Mouse (Mus musculus): ENCODE data around the gene Nim1k. TPM values are rescaled to one million over a fixed set of nuclear protein-coding genes. Genes with fewer than 3 reads are reported as not detected.

The Nim1k gene
- 2.4 and 2.5 TPM in 2 replicates for polyA plus RNA-seq (2016; fragmentation: Nextera tagmentation; extraction: Ambion mirVana)

DNA sequence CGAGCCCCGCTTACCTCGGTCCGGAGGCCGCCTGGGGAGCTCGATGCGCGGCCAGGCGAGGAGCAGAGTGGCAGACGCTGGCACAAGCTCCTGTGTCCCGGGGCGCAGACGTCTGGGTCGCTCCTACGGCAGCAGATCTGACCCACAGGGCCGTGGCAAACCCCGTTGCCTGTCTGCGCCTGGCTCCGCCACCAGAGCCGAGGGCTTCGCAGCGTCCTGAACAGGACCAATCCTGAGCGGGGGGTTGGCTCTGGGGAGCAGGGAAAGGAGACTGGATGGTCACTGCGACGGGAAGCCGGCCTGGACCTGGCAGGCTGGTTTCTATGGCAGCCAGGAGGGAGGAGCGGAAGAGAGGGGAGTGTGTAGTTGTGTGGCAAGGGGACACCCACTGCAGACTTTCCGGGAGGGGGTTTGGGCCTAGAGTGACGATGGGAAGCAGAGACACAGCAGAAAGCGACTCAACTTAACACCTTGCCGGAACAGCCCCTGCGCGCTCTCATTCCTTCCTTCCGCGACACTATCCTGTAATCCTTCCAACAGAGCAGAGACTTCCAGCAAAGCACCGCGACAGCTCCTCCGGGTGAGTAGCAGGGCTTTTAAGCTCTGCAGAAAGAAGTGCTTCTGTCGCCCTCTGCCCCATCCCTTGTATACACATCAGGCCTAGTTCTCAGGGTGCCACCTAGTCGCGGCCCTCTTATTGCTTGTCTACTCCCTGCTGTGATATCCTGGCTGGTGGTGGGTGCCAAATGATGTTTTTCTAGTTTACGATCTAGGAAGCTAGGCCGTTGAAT lies at the start of gene Nim1k:
Gene Nim1k, minus strand, starts transcription at position 202 of the 791 bp plus-strand sequence.
- peak; percentile 88 for DNase-seq (ENCODE audit: low spot score)

DNA sequence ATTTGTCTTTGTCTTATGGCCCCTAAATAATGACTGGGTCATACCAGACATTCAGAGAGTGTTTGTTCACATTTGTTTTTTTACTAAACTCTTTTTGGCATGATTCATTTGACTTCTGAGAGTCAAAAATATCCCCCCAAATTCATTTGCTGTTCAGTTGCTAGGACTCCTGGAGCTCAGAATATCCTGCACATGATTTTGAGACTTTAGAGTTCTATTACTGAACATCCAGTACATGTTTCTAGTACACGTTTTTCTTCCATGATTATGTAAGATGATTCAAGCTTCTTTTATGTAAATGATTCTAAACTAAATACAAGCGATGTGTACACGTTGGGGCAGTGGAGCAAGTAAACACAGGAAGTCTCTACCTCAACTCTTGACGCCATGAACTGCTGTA lies 42.0 kb upstream of the Nim1k start:
- WGBS, result 72% methylated on average over 4 of the region's 4 CpGs
- no peaks in the 10 kb centered on the region for H3K4me1 ChIP-seq

More for the DNA sequence above, at the start of gene Nim1k:
- peaks cover 35% of the 10 kb centered on the region for H3K4me1 ChIP-seq
- peak within 1 kb of the TSS; percentile 84 for H3K27ac ChIP-seq (replicated peaks)
- H3K4me3 ChIP-seq, result peak within 1 kb of the TSS; percentile 71
- H3K9me3 ChIP-seq (replicated peaks), result no peaks in the 10 kb centered on the region
- peaks cover under 1% of the 10 kb centered on the region for H3K36me3 ChIP-seq
- WGBS, result 2% methylated on average over 43 of the region's 43 CpGs
- no peaks in the 10 kb centered on the region for H3K27me3 ChIP-seq (ENCODE audit: low read depth, poor library complexity, severe bottlenecking)

DNA sequence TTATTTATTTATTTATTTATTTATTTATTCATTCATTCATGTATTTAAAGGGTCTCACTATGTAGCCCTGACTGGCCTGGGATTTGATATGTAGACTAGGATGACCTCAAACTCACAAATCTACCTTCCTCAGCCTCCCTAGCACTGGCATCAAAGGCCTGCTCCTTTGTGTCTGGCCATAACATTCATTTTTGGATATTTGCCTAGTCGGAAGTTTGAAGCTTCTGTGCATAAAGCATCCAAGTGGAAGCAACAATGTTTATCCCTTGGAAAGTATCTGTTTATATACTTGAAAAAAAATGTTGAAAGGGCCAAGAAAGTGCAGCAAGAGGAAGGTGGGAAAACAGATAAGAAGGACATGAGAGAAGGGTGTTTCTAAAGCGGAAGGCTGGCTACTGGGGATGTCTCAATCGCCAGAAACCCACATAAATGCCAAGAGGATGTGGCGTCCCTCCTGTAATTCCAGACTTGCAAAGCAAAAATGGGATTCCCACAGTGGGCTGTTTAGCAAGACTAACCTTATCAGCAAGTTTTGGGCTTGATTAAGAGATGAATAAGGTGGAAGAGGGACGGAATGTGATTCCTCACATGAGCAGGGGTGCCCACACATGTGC lies 37.2 kb upstream of the Nim1k start:
- peaks cover 20% of the 10 kb centered on the region for H3K4me1 ChIP-seq
- no peak overlapping the region for H3K27ac ChIP-seq (replicated peaks)
- H3K27me3 ChIP-seq (ENCODE audit: low read depth, poor library complexity, severe bottlenecking), result no peaks in the 10 kb centered on the region
- no peak overlapping the region for H3K4me3 ChIP-seq
- H3K9me3 ChIP-seq (replicated peaks), result no peaks in the 10 kb centered on the region
- 90% methylated on average over 5 of the region's 5 CpGs for WGBS
- H3K36me3 ChIP-seq, result peaks cover 15% of the 10 kb centered on the region
- no peak for DNase-seq (ENCODE audit: low spot score)

More for the DNA sequence above, 42.0 kb upstream of the Nim1k start:
- H3K4me3 ChIP-seq, result no peak overlapping the region
- H3K9me3 ChIP-seq (replicated peaks), result no peaks in the 10 kb centered on the region
- no peak overlapping the region for H3K27ac ChIP-seq (replicated peaks)
- DNase-seq (ENCODE audit: low spot score), result no peak
- H3K27me3 ChIP-seq (ENCODE audit: low read depth, poor library complexity, severe bottlenecking), result no peaks in the 10 kb centered on the region
- no peaks in the 10 kb centered on the region for H3K36me3 ChIP-seq

DNA sequence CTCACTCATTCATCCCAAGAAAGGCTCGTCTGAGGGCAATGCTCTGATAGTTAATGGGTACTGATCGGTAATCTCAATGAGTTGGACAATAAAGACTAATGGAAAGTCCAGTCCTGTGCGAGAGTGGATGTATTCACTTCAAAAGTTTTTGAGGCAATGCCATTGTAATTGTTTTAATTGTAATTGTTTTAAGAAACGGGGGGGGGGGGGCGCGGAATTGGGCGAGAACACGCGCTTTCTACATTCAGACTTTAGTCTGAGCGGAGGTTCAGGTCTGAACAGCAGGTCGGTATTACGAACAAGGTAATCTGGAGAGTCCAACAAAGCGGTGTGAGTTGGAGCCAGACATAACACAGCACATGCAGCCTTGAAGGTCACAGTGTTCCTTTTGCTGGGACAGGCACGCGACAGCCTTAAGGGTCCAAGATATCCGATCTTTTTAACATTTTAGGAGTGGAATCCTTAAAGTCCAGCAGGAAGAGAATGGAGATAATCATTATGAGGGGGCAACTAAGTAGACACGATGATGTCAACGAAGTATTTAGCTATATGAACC lies 36.0 kb upstream of the Nim1k start:
- peak; percentile 38 for DNase-seq (ENCODE audit: low spot score)
- H3K36me3 ChIP-seq, result peaks cover 26% of the 10 kb centered on the region
- 5% methylated on average over 18 of the region's 18 CpGs for WGBS
- no peaks in the 10 kb centered on the region for H3K27me3 ChIP-seq (ENCODE audit: low read depth, poor library complexity, severe bottlenecking)
- no peaks in the 10 kb centered on the region for H3K9me3 ChIP-seq (replicated peaks)
- H3K4me1 ChIP-seq, result peaks cover 20% of the 10 kb centered on the region
- H3K4me3 ChIP-seq, result peak overlapping the region; percentile 89
- peak overlapping the region; percentile 98 for H3K27ac ChIP-seq (replicated peaks)

DNA sequence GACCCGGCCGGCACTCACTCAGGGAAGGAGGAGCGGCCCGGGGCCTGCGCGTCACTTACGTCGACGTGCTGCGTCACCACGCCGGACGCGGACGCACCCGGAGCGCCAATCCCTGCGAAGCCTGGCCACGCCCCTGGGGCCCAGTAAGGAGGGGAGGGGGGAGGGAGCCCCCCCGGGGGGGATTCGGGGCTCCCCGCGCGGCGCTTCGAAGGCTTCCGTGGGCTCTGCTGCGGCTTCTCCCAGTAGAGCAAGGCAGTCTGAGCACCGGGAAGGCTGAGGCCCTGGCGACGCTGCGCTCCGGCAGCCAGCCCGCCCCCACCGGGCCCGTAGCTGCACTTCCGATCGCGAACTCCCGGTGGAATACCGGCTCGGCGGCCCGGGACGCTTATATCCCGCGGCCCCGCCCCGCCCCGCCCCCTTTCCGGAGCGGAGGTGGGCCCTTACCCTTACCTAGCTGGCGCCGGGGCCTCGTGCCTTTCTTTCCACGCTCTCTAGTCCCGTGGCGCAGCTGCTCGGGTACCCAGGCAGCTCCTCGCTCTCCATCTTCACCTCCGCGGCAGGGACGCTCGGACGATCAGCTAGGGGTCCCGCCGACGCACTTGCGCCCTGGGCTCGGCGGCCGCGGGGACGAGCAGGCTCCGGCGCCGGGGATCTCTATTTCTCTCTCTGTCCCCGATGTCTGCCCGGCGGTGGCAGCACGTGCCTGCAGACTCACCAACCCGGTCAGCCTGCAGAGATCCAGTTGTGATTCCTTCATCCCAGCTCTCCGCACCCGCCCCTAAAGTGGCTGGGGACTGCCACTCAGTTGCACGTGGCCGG lies 35.3 kb upstream of the Nim1k start, which contains the start of gene Zfp131:
Gene Zfp131, minus strand, starts transcription at position 129 of the 819 bp plus-strand sequence.
- no peaks in the 10 kb centered on the region for H3K9me3 ChIP-seq (replicated peaks)
- peak; percentile 96 for DNase-seq (ENCODE audit: low spot score)
- peaks cover 33% of the 10 kb centered on the region for H3K36me3 ChIP-seq
- H3K4me1 ChIP-seq, result peaks cover 20% of the 10 kb centered on the region
- peak within 1 kb of the TSS; percentile 89 for H3K4me3 ChIP-seq
- no peaks in the 10 kb centered on the region for H3K27me3 ChIP-seq (ENCODE audit: low read depth, poor library complexity, severe bottlenecking)
- peak within 1 kb of the TSS; percentile 98 for H3K27ac ChIP-seq (replicated peaks)
- WGBS, result under 1% methylated on average over 70 of the region's 86 CpGs

DNA sequence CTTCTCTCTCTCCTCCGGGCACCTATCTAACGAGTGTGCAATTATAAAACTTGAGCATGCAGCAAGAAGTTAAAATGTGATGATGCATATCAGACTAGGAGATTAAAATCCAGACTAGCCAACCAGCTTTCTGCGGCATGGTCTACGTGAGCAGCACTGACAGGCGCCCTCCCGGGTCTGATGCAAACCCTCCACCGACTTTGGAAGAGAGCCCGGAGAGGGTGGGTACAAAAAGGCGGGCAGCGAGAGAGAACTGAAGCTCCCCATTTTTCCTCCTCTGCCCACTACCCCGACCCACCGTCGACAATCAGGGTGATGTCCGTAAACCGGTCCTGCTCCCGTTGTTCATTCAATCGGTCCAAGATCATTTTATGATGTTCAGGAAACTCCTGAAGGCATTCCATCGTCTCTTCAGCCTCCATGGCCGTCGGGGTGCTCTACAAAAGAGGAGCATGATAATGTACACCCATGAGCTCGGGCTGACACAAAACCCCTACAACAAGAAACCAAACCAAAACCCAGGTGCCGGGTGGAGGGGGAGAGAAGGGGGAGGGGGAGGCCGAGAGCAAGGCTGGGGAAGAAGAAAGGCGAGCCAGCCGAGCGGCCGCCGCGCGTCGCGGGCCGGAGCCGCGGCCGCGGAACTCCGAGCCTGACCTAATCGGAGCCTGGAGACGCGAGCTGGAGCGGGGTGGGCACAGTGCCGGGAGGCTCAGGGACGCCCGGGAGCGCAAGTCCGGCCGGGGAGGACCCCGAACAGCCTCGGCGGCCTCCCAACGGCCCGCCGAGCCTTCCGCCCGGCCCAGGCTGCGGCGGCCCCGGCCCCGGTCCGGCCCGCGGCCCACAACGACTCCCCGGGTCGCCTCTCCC lies 34.4 kb upstream of the Nim1k start:
- Histone ChIP-seq H3K4me1 (peaks cover 20% of the 10 kb centered on the region), H3K27ac (replicated peaks) (peak overlapping the region; percentile 98)
- WGBS, result 2% methylated on average over 42 of the region's 66 CpGs

DNA sequence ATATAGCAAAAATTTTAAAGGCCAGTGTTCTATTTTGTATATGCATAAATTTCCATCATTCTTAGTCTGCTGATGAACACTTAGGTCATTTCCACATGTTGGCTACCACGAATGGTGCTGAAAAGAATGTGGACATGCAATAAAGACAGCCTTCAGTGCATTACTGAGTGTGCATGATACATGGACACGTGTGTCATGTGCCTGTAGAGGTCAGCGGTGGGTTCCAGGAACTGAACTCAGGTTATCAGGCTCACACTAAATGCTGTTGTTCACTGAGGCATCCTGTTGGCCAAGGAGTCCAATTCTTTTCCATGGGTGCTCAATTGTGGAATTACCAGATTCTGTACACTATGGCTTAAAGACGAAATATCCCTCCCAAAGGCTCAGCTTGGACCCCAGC lies 27.9 kb upstream of the Nim1k start:
- H3K4me3 ChIP-seq, result no peak overlapping the region
- no peak overlapping the region for H3K27ac ChIP-seq (replicated peaks)
- H3K27me3 ChIP-seq (ENCODE audit: low read depth, poor library complexity, severe bottlenecking), result no peaks in the 10 kb centered on the region
- peaks cover 98% of the 10 kb centered on the region for H3K36me3 ChIP-seq
- no peaks in the 10 kb centered on the region for H3K9me3 ChIP-seq (replicated peaks)
- 95% methylated on average over 4 of the region's 4 CpGs for WGBS
- DNase-seq (ENCODE audit: low spot score), result no peak
- H3K4me1 ChIP-seq, result peaks cover under 1% of the 10 kb centered on the region

More for the DNA sequence above, 34.4 kb upstream of the Nim1k start:
- Histone ChIP-seq H3K9me3 (replicated peaks) (no peaks in the 10 kb centered on the region), H3K36me3 (peaks cover 42% of the 10 kb centered on the region), H3K4me3 (peak overlapping the region; percentile 89), H3K27me3 (ENCODE audit: low read depth, poor library complexity, severe bottlenecking) (no peaks in the 10 kb centered on the region)
- peak; percentile 50 for DNase-seq (ENCODE audit: low spot score)

DNA sequence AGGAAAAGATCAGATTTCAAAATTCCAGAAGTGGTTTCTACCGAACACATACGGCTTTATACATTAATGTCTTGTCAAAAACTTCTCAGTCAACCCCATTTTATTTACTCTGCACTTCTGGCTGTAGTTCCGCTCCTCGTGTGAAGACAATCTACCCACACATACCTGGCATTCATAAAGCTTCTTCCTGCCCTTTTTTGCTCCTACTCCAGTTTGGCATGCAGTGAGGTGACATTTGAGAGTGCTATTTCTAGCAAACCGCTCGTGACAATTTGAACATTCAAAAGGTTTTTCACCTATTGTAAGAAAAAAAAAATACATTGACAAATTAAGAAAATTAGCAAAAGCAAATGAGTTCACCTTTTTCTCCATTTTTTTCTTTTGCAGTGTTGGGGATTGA lies 12.9 kb upstream of the Nim1k start:
- Histone ChIP-seq H3K27ac (replicated peaks) (no peak overlapping the region), H3K4me3 (no peak overlapping the region), H3K4me1 (no peaks in the 10 kb centered on the region), H3K36me3 (peaks cover 97% of the 10 kb centered on the region), H3K9me3 (replicated peaks) (no peaks in the 10 kb centered on the region), H3K27me3 (ENCODE audit: low read depth, poor library complexity, severe bottlenecking) (no peaks in the 10 kb centered on the region)
- 89% methylated on average over 6 of the region's 6 CpGs for WGBS
- DNase-seq (ENCODE audit: low spot score), result no peak

DNA sequence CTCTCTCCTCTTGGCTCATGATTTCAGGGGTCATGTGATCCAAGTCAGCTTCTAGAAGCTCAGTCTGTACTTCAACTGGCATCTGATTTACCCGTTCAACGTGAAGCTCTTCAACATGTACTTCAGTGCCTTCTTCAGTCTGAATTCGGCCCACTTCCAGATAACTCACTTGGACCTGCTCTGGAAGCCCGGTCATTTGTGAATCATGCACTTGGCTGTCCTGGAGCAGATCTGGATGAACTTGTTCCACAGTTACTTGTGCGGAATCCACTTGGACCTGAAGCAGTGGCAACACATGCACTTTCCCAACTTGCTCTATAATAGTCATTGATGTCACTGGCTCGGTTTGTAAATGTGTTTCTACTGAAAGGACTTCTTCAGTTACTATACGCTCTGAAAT lies 10.8 kb upstream of the Nim1k start:
- DNase-seq (ENCODE audit: low spot score), result no peak
- H3K9me3 ChIP-seq (replicated peaks), result no peaks in the 10 kb centered on the region
- no peaks in the 10 kb centered on the region for H3K27me3 ChIP-seq (ENCODE audit: low read depth, poor library complexity, severe bottlenecking)
- H3K36me3 ChIP-seq, result peaks cover 91% of the 10 kb centered on the region
- no peak overlapping the region for H3K4me3 ChIP-seq
- H3K27ac ChIP-seq (replicated peaks), result no peak overlapping the region
- no peaks in the 10 kb centered on the region for H3K4me1 ChIP-seq
- 94% methylated on average over 7 of the region's 7 CpGs for WGBS

DNA sequence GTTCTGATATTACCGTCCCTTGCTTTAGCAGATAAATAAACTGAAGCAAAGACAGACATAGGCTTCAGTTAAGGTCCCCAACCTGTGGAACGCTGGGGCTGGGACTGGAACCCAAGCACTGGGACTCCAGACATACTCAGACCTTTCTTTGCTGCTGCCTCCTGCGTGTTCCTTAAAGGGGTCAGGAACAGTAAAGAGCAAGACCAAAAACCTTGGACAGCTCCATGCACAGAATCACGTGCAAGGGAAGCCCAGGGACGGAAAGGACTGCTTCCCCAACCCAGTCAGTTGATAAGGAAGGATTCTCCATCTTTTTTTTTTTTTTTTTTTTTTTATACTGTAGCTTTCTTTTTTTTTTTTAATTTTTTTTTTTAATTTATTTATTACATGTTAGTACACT lies 1.1 kb upstream of the Nim1k start:
- no peak overlapping the region for H3K27ac ChIP-seq (replicated peaks)
- H3K9me3 ChIP-seq (replicated peaks), result no peaks in the 10 kb centered on the region
- DNase-seq (ENCODE audit: low spot score), result no peak
- H3K4me1 ChIP-seq, result peaks cover 35% of the 10 kb centered on the region
- peaks cover 10% of the 10 kb centered on the region for H3K36me3 ChIP-seq
- WGBS, result 35% methylated on average over 5 of the region's 5 CpGs
- no peak overlapping the region for H3K4me3 ChIP-seq
- no peaks in the 10 kb centered on the region for H3K27me3 ChIP-seq (ENCODE audit: low read depth, poor library complexity, severe bottlenecking)

DNA sequence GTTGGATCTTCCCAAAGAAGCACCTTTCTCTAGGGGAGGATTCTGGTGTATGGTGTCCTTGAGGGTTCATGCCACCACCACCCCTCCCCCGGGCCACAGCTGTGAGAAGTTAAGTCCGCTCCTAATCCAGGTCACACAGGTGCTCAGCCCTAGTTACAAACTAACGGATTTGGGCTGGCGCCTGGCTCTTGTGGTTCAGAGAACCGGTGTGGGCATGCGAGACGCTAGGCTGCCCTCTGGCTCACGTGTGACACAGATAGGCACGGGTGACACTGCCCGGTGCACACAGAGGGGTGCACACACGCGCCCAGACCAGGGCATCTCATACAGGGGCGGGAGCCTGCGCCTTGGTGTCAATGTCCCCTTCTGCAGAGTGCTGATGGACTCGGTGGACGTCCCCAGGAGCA lies 538 bp downstream of the Nim1k start:
- Histone ChIP-seq H3K27me3 (ENCODE audit: low read depth, poor library complexity, severe bottlenecking) (no peaks in the 10 kb centered on the region), H3K27ac (replicated peaks) (peak overlapping the region; percentile 84), H3K36me3 (no peaks in the 10 kb centered on the region), H3K4me1 (peaks cover 35% of the 10 kb centered on the region), H3K9me3 (replicated peaks) (no peaks in the 10 kb centered on the region), H3K4me3 (peak overlapping the region; percentile 71)
- under 1% methylated on average over 16 of the region's 16 CpGs for WGBS
- DNase-seq (ENCODE audit: low spot score), result no peak
